Mouse (Mus musculus) layer of hippocampus, adult 18-20 months (tissue): ENCODE results near the gene Gas2l1. TPM values are rescaled to one million over a fixed set of nuclear protein-coding genes. Genes with fewer than 3 reads are reported as not detected.

Source experiments
- microRNA-seq, 2 experiments: library from miRNA; unstranded; fragments of <30 nt; microRNA quantifications; one replicate each; pipeline ENCODE4 v1.2.0; 2021
- total RNA-seq, 2 experiments: library from RNA; stranded (reverse); gene quantifications; 2 replicates each; pipeline ENCODE4 v1.2.3; 2021

Gas2l1 gene
- total RNA-seq, 2 experiments from 2014 or later: 96.6 to 106 TPM

Small RNAs within 50 kb of the gene (microRNA-seq; reads per million reads assigned to microRNA genes)
- gene Gm47296: 0 reads per million in 2 experiments

Other genes with a start within 250 kb of the Gas2l1 start
- 10 to 100 TPM; 88.6 to 99.8 TPM for gene Nf2, start 215.8 kb downstream of the Gas2l1 start, total RNA-seq
- gene Nipsnap1, start 191.4 kb downstream of the Gas2l1 start, total RNA-seq: 10 to 100 TPM; 90.6 to 97.0 TPM
- 10 to 100 TPM; 37.1 to 37.2 TPM for gene Thoc5, start 170.0 kb downstream of the Gas2l1 start, total RNA-seq
- 10 to 100 TPM; 43.1 to 44.6 TPM for gene Nefh, start 117.3 kb downstream of the Gas2l1 start, total RNA-seq
- 100 to 1,000 TPM; 155 TPM for gene Ap1b1, start 78.5 kb downstream of the Gas2l1 start, total RNA-seq
- 100 to 1,000 TPM in 1 of 2 experiments, 10 to 100 TPM in 1; 88.1 to 109 TPM for gene Rasl10a, start 7.2 kb downstream of the Gas2l1 start, total RNA-seq
- gene Rhbdd3, start 33.6 kb upstream of the Gas2l1 start, total RNA-seq: 10 to 100 TPM; 20.8 to 21.8 TPM
- 100 to 1,000 TPM; 299 to 320 TPM for gene Ewsr1, start 33.9 kb upstream of the Gas2l1 start, total RNA-seq
- 1 to 10 TPM; 3.3 to 3.7 TPM for gene Emid1, start 86.9 kb upstream of the Gas2l1 start, total RNA-seq
- gene Kremen1, start 196.2 kb upstream of the Gas2l1 start, total RNA-seq: 10 to 100 TPM; 12.9 to 15.5 TPM